Mouse (Mus musculus): ENCODE data around the gene Ccdc155. TPM values are rescaled to one million over a fixed set of nuclear protein-coding genes. Genes with fewer than 3 reads are reported as not detected.
A peak's percentile ranks its signal among the peaks of the same experiment; 100 is the strongest.

Gene Ccdc155
- polyA plus RNA-seq, 1 experiment from 2014 or later: 0.41 TPM

DNA sequence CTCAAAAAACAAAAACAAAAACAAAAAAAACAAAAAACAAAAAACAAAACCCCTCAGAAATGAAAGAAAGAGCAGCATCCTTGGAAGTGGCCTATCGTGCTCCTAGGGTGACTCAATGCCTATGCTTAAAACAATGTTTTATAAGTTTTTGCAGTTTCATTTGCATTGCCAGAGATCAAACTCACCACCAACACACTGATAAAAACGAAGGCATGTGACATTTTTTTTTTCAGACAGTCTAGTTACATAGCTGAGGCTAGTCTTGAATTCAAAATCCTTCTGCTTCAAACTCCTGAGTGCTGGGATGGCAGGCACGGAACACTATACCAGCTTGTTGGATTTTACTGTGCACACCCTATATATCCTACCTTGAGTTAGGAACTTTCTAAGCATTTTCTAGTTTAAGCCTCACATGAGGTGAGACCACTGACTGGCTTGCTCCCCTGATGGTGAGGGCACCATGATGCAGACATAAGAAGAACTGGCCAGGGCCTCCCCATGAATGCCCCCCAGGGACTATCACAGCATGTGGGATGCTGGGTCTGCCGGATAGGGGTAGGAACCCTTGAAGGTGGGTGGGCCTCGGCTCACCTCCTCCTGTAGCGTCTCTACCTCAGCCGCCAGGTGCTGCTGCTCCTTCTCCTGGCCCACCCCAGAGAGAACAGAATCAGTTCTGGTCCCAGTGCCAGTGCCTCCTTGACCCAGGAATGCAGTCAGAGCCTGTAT is 11.9 kb downstream of the Ccdc155 start:
- H3K4me2 ChIP-seq (ENCODE audit: low read depth, low read length): no peak overlapping the region
- ATAC-seq (replicated peaks; ENCODE audit: insufficient number of reproducible peaks, low FRiP score, low TSS enrichment, low read depth) (no peak), DNase-seq (ENCODE audit: low spot score) (no peak)
- no peak overlapping the region for H3K9ac ChIP-seq (replicated peaks; ENCODE audit: low read length)
- no peak overlapping the region for H3K27ac ChIP-seq (replicated peaks; ENCODE audit: low read depth, low read length)
- peaks cover 2% of the 10 kb centered on the region; the same call in 1 of the 2 replicates for H3K27me3 ChIP-seq (ENCODE audit: control insufficient read depth, insufficient read depth, low read length)
- peaks cover 3% of the 10 kb centered on the region for H3K4me1 ChIP-seq (ENCODE audit: control insufficient read depth, insufficient read depth, low read length)
- H3K4me3 ChIP-seq (ENCODE audit: low read depth, low read length): no peak overlapping the region
- H3K9me3 ChIP-seq (replicated peaks; ENCODE audit: control insufficient read depth, low read length): no peaks in the 10 kb centered on the region
- 76% methylated on average over 7 of the region's 7 CpGs for WGBS
- no peaks in the 10 kb centered on the region for H3K36me3 ChIP-seq (replicated peaks; ENCODE audit: control insufficient read depth, insufficient read depth, low read depth, low read length)

DNA sequence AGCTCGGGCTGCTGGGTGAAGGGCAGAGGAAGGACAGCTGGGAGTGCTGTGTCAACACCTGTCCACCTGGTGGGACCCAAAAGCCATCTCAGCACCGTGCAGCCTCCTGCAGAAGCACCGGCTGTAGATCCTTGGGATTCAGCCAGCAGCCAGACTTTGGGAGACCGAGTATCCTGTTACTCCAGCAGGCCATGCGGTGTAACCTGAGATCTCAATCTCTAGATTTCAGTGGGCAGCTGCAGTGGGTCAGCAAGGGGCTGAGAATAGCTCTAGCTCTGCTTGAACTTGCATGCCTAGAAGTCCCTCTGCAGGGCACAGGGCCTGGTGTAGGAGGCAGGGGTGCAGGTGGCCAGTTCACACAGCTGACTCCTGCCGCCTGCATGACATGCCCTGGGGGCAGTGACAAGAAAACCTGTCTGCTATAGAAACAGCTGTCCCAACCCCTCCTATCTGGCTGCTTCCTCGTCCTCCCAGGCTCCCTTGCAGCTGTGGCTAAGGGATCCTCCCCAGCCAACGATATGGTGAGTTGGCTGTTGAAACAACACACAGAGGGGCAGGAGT is 12.8 kb downstream of the Ccdc155 start:
- Histone ChIP-seq H3K36me3 (replicated peaks; ENCODE audit: control insufficient read depth, insufficient read depth, low read depth, low read length) (no peaks in the 10 kb centered on the region), H3K9ac (replicated peaks; ENCODE audit: low read length) (no peak overlapping the region), H3K27me3 (ENCODE audit: control insufficient read depth, insufficient read depth, low read length) (peaks cover 2% of the 10 kb centered on the region; the same call in 1 of the 2 replicates), H3K27ac (replicated peaks; ENCODE audit: low read depth, low read length) (no peak overlapping the region), H3K4me2 (ENCODE audit: low read depth, low read length) (no peak overlapping the region; the same call in 1 of the 2 replicates), H3K4me1 (ENCODE audit: control insufficient read depth, insufficient read depth, low read length) (peaks cover 3% of the 10 kb centered on the region), H3K4me3 (ENCODE audit: low read depth, low read length) (no peak overlapping the region), H3K9me3 (replicated peaks; ENCODE audit: control insufficient read depth, low read length) (no peaks in the 10 kb centered on the region)
- WGBS: 14% methylated on average over 8 of the region's 8 CpGs
- ATAC-seq (replicated peaks; ENCODE audit: insufficient number of reproducible peaks, low FRiP score, low TSS enrichment, low read depth) (peak; percentile 54), DNase-seq (ENCODE audit: low spot score) (peak; percentile 79)

DNA sequence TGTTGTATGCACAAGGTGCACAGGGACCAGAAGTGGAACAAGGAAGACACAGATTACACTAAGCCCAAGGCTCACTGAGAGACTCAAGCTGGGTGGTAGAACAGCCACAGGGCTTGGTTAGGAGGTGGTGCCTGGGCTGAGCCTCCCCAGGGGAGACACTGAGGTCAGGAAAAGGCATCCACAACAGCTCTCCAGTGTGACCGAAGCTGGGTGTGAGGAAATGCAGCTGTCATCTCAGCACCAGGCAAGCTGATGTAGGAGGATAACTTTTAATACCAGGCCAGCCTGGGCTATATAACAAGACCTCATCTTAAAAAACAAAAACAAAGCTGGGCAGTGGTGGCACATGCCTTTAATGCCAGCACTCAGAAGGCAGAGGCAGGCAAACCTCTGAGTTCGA is 13.5 kb downstream of the Ccdc155 start:
- WGBS: 75% methylated on average over 2 of the region's 2 CpGs
- Histone ChIP-seq H3K4me3 (ENCODE audit: low read depth, low read length) (no peak overlapping the region), H3K27me3 (ENCODE audit: control insufficient read depth, insufficient read depth, low read length) (peaks cover 2% of the 10 kb centered on the region; the same call in 1 of the 2 replicates), H3K27ac (replicated peaks; ENCODE audit: low read depth, low read length) (no peak overlapping the region), H3K9me3 (replicated peaks; ENCODE audit: control insufficient read depth, low read length) (no peaks in the 10 kb centered on the region), H3K4me2 (ENCODE audit: low read depth, low read length) (no peak overlapping the region), H3K36me3 (replicated peaks; ENCODE audit: control insufficient read depth, insufficient read depth, low read depth, low read length) (no peaks in the 10 kb centered on the region), H3K9ac (replicated peaks; ENCODE audit: low read length) (no peak overlapping the region), H3K4me1 (ENCODE audit: control insufficient read depth, insufficient read depth, low read length) (peaks cover 3% of the 10 kb centered on the region)
- no peak for ATAC-seq (replicated peaks; ENCODE audit: insufficient number of reproducible peaks, low FRiP score, low TSS enrichment, low read depth)
- DNase-seq (ENCODE audit: low spot score): no peak

DNA sequence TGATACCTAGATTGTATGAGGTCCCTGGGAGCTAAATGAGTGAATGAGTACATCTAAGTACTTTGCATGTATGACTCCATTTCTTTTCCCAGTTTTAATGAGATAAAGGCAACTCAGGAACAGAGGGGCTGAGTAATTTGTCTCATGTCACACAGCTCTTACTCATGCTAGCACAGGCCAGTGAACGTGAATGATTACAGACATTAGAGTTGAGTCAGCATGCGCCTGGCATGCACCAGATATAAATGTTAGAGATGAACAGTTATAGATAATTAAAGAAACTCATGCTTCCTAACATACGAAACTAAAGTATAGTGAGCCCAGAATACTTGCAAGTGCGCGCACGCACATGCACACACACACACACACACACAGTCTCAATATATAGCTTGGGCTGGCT is 14.5 kb downstream of the Ccdc155 start:
- H3K9me3 ChIP-seq (replicated peaks; ENCODE audit: control insufficient read depth, low read length): no peaks in the 10 kb centered on the region
- H3K4me2 ChIP-seq (ENCODE audit: low read depth, low read length): no peak overlapping the region
- ATAC-seq (replicated peaks; ENCODE audit: insufficient number of reproducible peaks, low FRiP score, low TSS enrichment, low read depth) (no peak), DNase-seq (ENCODE audit: low spot score) (no peak)
- peaks cover 4% of the 10 kb centered on the region; the same call in 1 of the 2 replicates for H3K27me3 ChIP-seq (ENCODE audit: control insufficient read depth, insufficient read depth, low read length)
- H3K9ac ChIP-seq (replicated peaks; ENCODE audit: low read length): no peak overlapping the region
- H3K4me1 ChIP-seq (ENCODE audit: control insufficient read depth, insufficient read depth, low read length): peaks cover 3% of the 10 kb centered on the region
- no peak overlapping the region for H3K27ac ChIP-seq (replicated peaks; ENCODE audit: low read depth, low read length)
- no peaks in the 10 kb centered on the region for H3K36me3 ChIP-seq (replicated peaks; ENCODE audit: control insufficient read depth, insufficient read depth, low read depth, low read length)
- 93% methylated on average over 6 of the region's 6 CpGs for WGBS
- H3K4me3 ChIP-seq (ENCODE audit: low read depth, low read length): no peak overlapping the region

DNA sequence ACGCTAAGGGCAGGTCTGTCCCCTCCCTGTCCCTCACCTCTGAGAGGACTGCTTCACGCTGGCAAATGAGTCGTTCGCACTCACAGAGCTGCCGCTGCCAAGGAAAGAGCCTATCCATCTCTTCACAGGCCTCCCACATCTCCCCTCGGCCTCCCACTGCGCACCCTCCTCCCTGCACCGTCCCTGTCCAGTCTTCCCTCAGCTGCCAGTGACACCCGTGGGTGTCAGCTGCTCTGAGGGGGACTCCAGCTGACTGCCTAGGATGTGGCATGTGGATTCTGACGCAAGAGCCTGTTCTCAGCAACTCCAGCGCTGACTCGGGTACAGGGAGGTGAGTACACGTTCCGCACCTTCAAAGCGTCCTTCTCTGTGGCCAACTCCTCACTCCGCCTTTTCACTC is 15.1 kb downstream of the Ccdc155 start:
- no peak for DNase-seq (ENCODE audit: low spot score)
- 61% methylated on average over 16 of the region's 16 CpGs for WGBS
- Histone ChIP-seq H3K9ac (replicated peaks; ENCODE audit: low read length) (no peak overlapping the region; the same call in 1 of the 2 replicates), H3K4me2 (ENCODE audit: low read depth, low read length) (no peak overlapping the region), H3K36me3 (replicated peaks; ENCODE audit: control insufficient read depth, insufficient read depth, low read depth, low read length) (no peaks in the 10 kb centered on the region), H3K4me1 (ENCODE audit: control insufficient read depth, insufficient read depth, low read length) (peaks cover 3% of the 10 kb centered on the region), H3K27ac (replicated peaks; ENCODE audit: low read depth, low read length) (no peak overlapping the region), H3K4me3 (ENCODE audit: low read depth, low read length) (no peak overlapping the region), H3K27me3 (ENCODE audit: control insufficient read depth, insufficient read depth, low read length) (peaks cover 8% of the 10 kb centered on the region), H3K9me3 (replicated peaks; ENCODE audit: control insufficient read depth, low read length) (no peaks in the 10 kb centered on the region)
- ATAC-seq (replicated peaks; ENCODE audit: insufficient number of reproducible peaks, low FRiP score, low TSS enrichment, low read depth): no peak

DNA sequence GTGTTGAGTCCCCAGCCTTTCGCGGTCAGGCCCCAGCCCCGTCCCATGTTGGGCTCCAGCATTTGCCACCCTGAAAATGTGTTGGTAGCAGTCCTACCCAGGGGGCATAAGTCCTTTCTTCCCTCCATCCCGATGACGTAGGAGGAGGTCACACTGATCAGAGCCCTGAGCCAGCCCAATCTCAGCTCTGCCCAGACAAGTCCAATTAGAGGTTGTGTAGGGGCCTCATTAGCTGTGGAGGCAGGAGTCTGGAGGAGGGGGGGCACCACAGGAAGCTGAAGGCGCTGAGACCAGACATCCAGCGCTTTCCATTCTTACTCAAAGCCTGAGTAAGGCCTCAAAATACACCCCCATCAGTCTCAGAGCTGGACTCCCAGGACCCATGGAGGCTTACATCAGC is 18.8 kb downstream of the Ccdc155 start:
- DNase-seq (ENCODE audit: low spot score): no peak
- Histone ChIP-seq H3K4me2 (ENCODE audit: low read depth, low read length) (no peak overlapping the region), H3K9ac (replicated peaks; ENCODE audit: low read length) (no peak overlapping the region), H3K27ac (replicated peaks; ENCODE audit: low read depth, low read length) (no peak overlapping the region), H3K36me3 (replicated peaks; ENCODE audit: control insufficient read depth, insufficient read depth, low read depth, low read length) (no peaks in the 10 kb centered on the region), H3K9me3 (replicated peaks; ENCODE audit: control insufficient read depth, low read length) (no peaks in the 10 kb centered on the region), H3K27me3 (ENCODE audit: control insufficient read depth, insufficient read depth, low read length) (peaks cover 43% of the 10 kb centered on the region), H3K4me1 (ENCODE audit: control insufficient read depth, insufficient read depth, low read length) (no peaks in the 10 kb centered on the region; the same call in 1 of the 2 replicates), H3K4me3 (ENCODE audit: low read depth, low read length) (no peak overlapping the region)
- ATAC-seq (replicated peaks; ENCODE audit: insufficient number of reproducible peaks, low FRiP score, low TSS enrichment, low read depth): no peak
- WGBS: 53% methylated on average over 7 of the region's 7 CpGs

DNA sequence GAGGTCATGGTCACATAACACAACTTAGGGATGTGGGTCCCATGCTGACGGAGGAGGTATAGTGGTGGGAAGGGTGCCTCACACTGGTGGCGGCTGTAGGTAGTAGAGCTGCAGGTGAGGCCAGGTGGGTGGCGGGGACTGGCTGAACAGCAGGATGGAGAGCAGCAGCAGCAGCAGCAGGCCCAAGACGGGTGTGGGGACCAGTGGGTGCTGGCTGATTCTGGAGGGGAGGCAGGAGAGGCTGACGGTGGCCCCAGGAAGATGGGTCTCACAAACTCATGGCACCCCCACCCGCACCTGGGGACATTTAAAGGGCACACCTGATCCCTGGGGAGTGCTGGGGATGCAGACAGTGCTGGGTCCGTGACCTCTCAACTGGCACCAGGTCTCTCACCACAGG is 21.0 kb downstream of the Ccdc155 start:
- DNase-seq (ENCODE audit: low spot score) (no peak), ATAC-seq (replicated peaks; ENCODE audit: insufficient number of reproducible peaks, low FRiP score, low TSS enrichment, low read depth) (no peak)
- Histone ChIP-seq H3K27me3 (ENCODE audit: control insufficient read depth, insufficient read depth, low read length) (peaks cover 63% of the 10 kb centered on the region), H3K4me3 (ENCODE audit: low read depth, low read length) (no peak overlapping the region), H3K4me1 (ENCODE audit: control insufficient read depth, insufficient read depth, low read length) (no peaks in the 10 kb centered on the region; the same call in 1 of the 2 replicates), H3K27ac (replicated peaks; ENCODE audit: low read depth, low read length) (no peak overlapping the region), H3K36me3 (replicated peaks; ENCODE audit: control insufficient read depth, insufficient read depth, low read depth, low read length) (no peaks in the 10 kb centered on the region), H3K4me2 (ENCODE audit: low read depth, low read length) (no peak overlapping the region), H3K9ac (replicated peaks; ENCODE audit: low read length) (no peak overlapping the region), H3K9me3 (replicated peaks; ENCODE audit: control insufficient read depth, low read length) (no peaks in the 10 kb centered on the region)
- WGBS: 56% methylated on average over 7 of the region's 7 CpGs

DNA sequence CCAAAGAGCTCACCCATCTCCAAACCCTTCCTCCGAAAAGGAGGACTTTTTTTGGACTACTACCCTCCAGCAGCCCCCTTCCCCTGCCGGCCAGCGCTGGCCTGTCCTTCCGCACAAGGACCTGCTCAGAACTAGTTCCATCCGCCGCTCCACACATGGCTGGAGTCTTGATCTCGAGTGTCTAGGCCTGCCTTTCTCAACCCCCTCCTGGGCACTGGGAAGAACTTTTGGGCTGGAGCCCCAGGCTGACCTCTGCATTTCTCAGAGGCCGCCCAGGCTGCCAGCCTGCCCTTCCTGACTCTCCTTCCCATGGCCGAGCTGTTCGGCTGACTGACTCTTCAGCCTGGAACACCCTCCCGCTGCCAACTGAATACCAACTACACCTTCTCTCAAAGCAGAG is 22.1 kb downstream of the Ccdc155 start:
- Histone ChIP-seq H3K4me3 (ENCODE audit: low read depth, low read length) (peak overlapping the region; percentile 17; the same call in 1 of the 2 replicates), H3K36me3 (replicated peaks; ENCODE audit: control insufficient read depth, insufficient read depth, low read depth, low read length) (no peaks in the 10 kb centered on the region), H3K9ac (replicated peaks; ENCODE audit: low read length) (0 out of 2 replicates have a peak overlapping the region, but pooled peaks have one; percentile 13), H3K4me1 (ENCODE audit: control insufficient read depth, insufficient read depth, low read length) (no peaks in the 10 kb centered on the region; the same call in 1 of the 2 replicates), H3K9me3 (replicated peaks; ENCODE audit: control insufficient read depth, low read length) (no peaks in the 10 kb centered on the region), H3K4me2 (ENCODE audit: low read depth, low read length) (peak overlapping the region; percentile 40), H3K27me3 (ENCODE audit: control insufficient read depth, insufficient read depth, low read length) (peaks cover 74% of the 10 kb centered on the region), H3K27ac (replicated peaks; ENCODE audit: low read depth, low read length) (no peak overlapping the region)
- DNase-seq (ENCODE audit: low spot score): no peak
- ATAC-seq (replicated peaks; ENCODE audit: insufficient number of reproducible peaks, low FRiP score, low TSS enrichment, low read depth): peak; percentile 4; the same call in 1 of the 2 replicates
- 17% methylated on average over 11 of the region's 11 CpGs for WGBS

Data from embryonic facial prominence, embryonic 11.5 days (tissue).